Mouse (Mus musculus): Measurements from ENCODE around the gene Cemip2. TPM values are rescaled to one million over a fixed set of nuclear protein-coding genes. Genes with fewer than 3 reads are reported as not detected.

Gene Cemip2
- polyA plus RNA-seq, 1 experiment from 2014 or later = 28.8 TPM

DNA sequence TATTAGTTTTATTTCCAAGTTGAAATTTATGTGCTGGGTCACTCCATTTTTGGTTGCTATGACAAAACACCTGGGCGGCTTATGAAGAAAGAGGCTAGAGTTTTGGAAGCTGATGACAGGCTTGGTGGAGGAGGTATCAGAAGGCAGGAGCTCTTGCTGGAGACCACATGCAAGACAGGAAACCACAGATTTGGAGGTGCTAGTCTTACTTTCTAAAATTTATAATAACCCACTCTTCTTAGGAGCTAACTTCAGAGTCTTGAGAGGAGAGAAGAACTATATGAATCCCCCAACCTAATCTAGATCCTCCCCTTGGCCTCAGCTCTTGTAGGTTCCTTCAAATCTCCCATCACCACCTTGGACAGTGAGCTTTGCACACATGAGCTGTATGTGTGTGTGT is 6.6 kb upstream of the Cemip2 start:
- no peak overlapping the region for H3K27ac ChIP-seq (ENCODE audit: low read length)
- WGBS = 95% methylated on average over 1 of the region's 1 CpGs
- H3K27me3 ChIP-seq (ENCODE audit: control insufficient read depth, insufficient read depth, low read depth, low read length) = no peaks in the 10 kb centered on the region
- no peaks in the 10 kb centered on the region for H3K4me1 ChIP-seq (ENCODE audit: control insufficient read depth, insufficient read depth, low read length)
- no peaks in the 10 kb centered on the region for H3K36me3 ChIP-seq (ENCODE audit: control insufficient read depth, insufficient read depth, low read length)
- no peak overlapping the region for H3K4me2 ChIP-seq (ENCODE audit: low read length)
- no peaks in the 10 kb centered on the region for H3K9me3 ChIP-seq (replicated peaks; ENCODE audit: control insufficient read depth, low read length, poor library complexity, severe bottlenecking)
- ATAC-seq = no peak
- H3K9ac ChIP-seq (ENCODE audit: low read depth, low read length) = no peak overlapping the region
- no peak overlapping the region for H3K4me3 ChIP-seq (ENCODE audit: low read depth, low read length)

DNA sequence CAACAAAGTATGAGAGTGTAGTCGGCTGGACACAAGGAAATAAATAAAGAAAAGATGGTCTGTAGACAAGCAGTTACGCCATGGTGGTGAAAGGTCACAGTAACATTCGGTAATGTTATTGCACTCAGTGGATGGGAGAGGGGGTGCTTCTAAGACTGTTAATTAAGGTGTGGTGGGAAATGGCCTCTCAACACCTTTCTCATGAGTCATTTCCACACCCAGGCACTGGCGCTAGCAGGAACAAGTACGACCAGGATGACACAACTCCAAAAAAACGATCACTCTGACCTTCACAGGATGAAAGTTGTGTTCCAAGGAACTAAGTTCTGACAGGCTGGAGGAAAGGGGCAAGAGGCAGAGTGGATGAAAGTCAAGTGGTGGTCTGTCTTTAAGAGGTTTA is 4.5 kb upstream of the Cemip2 start:
- Histone ChIP-seq H3K27me3 (ENCODE audit: control insufficient read depth, insufficient read depth, low read depth, low read length) (no peaks in the 10 kb centered on the region), H3K4me1 (ENCODE audit: control insufficient read depth, insufficient read depth, low read length) (no peaks in the 10 kb centered on the region), H3K4me2 (ENCODE audit: low read length) (no peak overlapping the region), H3K27ac (ENCODE audit: low read length) (no peak overlapping the region), H3K4me3 (ENCODE audit: low read depth, low read length) (no peak overlapping the region), H3K9ac (ENCODE audit: low read depth, low read length) (no peak overlapping the region), H3K36me3 (ENCODE audit: control insufficient read depth, insufficient read depth, low read length) (no peaks in the 10 kb centered on the region), H3K9me3 (replicated peaks; ENCODE audit: control insufficient read depth, low read length, poor library complexity, severe bottlenecking) (no peaks in the 10 kb centered on the region)
- ATAC-seq = no peak
- WGBS = 82% methylated on average over 6 of the region's 6 CpGs

DNA sequence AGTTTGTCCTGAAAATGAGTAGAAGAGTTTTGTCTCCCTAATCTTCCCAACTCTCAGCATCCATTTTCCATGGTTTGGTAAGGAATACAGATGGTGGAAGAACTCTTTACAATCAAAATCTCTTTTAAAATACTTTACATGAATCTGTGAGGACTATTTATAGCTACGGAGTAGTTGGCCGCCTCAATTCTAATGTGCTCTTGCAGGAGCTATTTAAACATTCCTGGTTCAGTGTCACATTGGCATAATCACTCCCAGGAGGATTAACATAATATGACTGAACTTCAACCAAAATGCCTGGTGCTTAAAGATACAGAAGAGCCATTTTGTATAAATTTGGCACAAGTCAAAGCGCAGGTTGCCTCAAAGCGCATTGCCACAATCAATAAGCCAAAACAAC is 2.5 kb upstream of the Cemip2 start:
- Histone ChIP-seq H3K4me2 (ENCODE audit: low read length) (no peak overlapping the region), H3K36me3 (ENCODE audit: control insufficient read depth, insufficient read depth, low read length) (no peaks in the 10 kb centered on the region), H3K4me1 (ENCODE audit: control insufficient read depth, insufficient read depth, low read length) (peaks cover 13% of the 10 kb centered on the region), H3K4me3 (ENCODE audit: low read depth, low read length) (no peak overlapping the region), H3K9ac (ENCODE audit: low read depth, low read length) (no peak overlapping the region), H3K9me3 (replicated peaks; ENCODE audit: control insufficient read depth, low read length, poor library complexity, severe bottlenecking) (no peaks in the 10 kb centered on the region), H3K27me3 (ENCODE audit: control insufficient read depth, insufficient read depth, low read depth, low read length) (no peaks in the 10 kb centered on the region), H3K27ac (ENCODE audit: low read length) (no peak overlapping the region)
- 66% methylated on average over 4 of the region's 4 CpGs for WGBS
- no peak for ATAC-seq

DNA sequence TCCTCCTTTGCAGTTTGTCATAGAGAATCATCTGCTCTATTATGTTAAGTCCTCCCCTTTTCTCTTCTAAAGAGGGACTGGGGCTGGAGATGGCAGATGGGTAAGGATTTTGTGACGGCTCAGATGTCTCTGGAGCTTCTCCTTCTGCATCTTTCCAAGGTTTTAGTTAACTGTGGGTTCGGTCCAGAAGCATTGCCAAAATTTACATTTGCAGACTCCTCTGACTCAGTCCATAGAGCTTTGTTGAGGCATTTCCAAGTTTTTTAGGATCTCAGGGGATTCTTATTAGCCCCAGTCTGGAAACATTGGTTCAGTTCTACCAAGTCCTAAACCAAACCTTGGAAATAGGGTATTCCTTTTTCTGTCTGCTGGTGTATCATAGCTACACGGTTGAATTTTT is 1.5 kb upstream of the Cemip2 start:
- Histone ChIP-seq H3K4me2 (ENCODE audit: low read length) (no peak overlapping the region), H3K27ac (ENCODE audit: low read length) (no peak overlapping the region), H3K4me3 (ENCODE audit: low read depth, low read length) (no peak overlapping the region), H3K36me3 (ENCODE audit: control insufficient read depth, insufficient read depth, low read length) (no peaks in the 10 kb centered on the region), H3K9me3 (replicated peaks; ENCODE audit: control insufficient read depth, low read length, poor library complexity, severe bottlenecking) (no peaks in the 10 kb centered on the region), H3K4me1 (ENCODE audit: control insufficient read depth, insufficient read depth, low read length) (peaks cover 23% of the 10 kb centered on the region), H3K9ac (ENCODE audit: low read depth, low read length) (no peak overlapping the region), H3K27me3 (ENCODE audit: control insufficient read depth, insufficient read depth, low read depth, low read length) (no peaks in the 10 kb centered on the region)
- no peak for ATAC-seq
- WGBS = 80% methylated on average over 3 of the region's 3 CpGs

DNA sequence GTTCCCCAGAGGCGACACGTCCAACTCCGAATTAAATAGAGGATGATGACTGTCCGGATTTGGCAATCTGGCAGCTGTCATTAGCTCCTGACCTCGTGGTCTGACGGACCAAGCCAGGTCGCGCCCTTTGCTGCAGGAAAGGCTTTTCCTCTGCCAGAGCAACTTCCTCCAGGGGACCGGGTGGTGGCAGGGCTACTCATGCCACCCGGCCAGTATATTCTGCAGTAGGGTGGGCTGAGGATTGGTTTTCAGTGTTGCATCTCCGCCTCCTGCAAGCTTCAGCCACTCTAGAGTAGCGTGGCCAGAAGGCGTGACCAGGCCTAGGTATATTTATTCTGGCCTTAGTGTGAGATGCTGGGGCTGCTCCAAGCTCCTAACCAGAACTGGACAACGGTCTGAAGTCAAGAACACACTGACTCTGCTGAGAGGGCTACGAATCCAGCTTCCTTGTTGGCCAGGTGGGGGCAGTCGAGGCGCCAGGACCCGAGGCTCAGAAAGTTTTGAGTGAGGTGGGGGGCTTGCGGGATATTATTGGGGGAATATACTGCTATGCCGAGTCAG is 891 bp upstream of the Cemip2 start:
- no peak overlapping the region for H3K27ac ChIP-seq (ENCODE audit: low read length)
- H3K27me3 ChIP-seq (ENCODE audit: control insufficient read depth, insufficient read depth, low read depth, low read length) = no peaks in the 10 kb centered on the region
- H3K4me1 ChIP-seq (ENCODE audit: control insufficient read depth, insufficient read depth, low read length) = peaks cover 29% of the 10 kb centered on the region
- no peak overlapping the region for H3K9ac ChIP-seq (ENCODE audit: low read depth, low read length)
- H3K9me3 ChIP-seq (replicated peaks; ENCODE audit: control insufficient read depth, low read length, poor library complexity, severe bottlenecking) = no peaks in the 10 kb centered on the region
- ATAC-seq = peak; percentile 1; the same call in 1 of the 2 replicates
- 31% methylated on average over 20 of the region's 20 CpGs for WGBS
- H3K4me3 ChIP-seq (ENCODE audit: low read depth, low read length) = no peak overlapping the region
- no peaks in the 10 kb centered on the region for H3K36me3 ChIP-seq (ENCODE audit: control insufficient read depth, insufficient read depth, low read length)
- H3K4me2 ChIP-seq (ENCODE audit: low read length) = peak overlapping the region; percentile 96

DNA sequence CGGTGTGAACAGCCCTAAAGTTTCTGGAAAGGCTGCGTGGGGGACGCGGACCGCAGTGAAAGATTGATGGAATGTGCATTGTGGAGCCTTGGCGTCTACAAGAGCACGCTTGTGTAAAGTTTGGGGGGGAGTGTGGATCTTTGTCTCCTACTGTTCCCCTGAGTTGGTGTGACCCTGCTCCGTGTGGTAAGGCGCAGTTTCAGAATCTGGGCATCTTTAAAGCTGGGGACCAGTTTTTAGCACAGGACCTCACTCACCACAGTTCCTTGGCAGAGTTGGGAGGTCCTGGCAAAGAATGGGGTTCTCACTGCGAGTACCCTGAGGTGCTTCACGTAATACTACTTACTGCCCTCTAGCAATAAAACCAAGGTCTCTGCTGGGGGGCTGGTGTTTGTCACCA is 964 bp downstream of the Cemip2 start:
- H3K4me1 ChIP-seq (ENCODE audit: control insufficient read depth, insufficient read depth, low read length) = peaks cover 44% of the 10 kb centered on the region
- no peaks in the 10 kb centered on the region for H3K27me3 ChIP-seq (ENCODE audit: control insufficient read depth, insufficient read depth, low read depth, low read length)
- under 1% methylated on average over 11 of the region's 11 CpGs for WGBS
- no peaks in the 10 kb centered on the region for H3K9me3 ChIP-seq (replicated peaks; ENCODE audit: control insufficient read depth, low read length, poor library complexity, severe bottlenecking)
- peak overlapping the region; percentile 78 for H3K9ac ChIP-seq (ENCODE audit: low read depth, low read length)
- H3K4me2 ChIP-seq (ENCODE audit: low read length) = peak overlapping the region; percentile 96
- peak overlapping the region; percentile 91 for H3K4me3 ChIP-seq (ENCODE audit: low read depth, low read length)
- no peak for ATAC-seq
- H3K36me3 ChIP-seq (ENCODE audit: control insufficient read depth, insufficient read depth, low read length) = no peaks in the 10 kb centered on the region
- peak overlapping the region; percentile 96 for H3K27ac ChIP-seq (ENCODE audit: low read length)

DNA sequence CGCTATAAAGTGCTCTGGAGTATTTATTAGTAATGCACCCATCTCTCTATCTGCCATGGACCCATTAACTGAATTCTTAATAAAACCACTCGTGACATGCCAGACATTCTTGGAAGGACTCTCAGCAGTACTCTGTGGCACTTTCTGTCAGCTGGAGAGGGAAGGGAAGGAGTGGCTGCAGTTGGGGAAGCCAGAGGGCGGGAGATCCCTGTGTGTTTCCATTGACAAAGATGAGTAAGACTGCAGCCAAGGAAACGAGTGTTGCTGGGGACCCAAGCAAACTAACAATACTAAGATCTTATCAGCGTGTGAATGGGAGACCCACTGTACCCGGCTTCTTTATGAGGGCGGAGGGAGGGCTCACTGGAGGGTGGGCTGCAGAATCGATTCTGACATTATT is 2.5 kb downstream of the Cemip2 start:
- peaks cover 57% of the 10 kb centered on the region for H3K4me1 ChIP-seq (ENCODE audit: control insufficient read depth, insufficient read depth, low read length)
- no peaks in the 10 kb centered on the region for H3K9me3 ChIP-seq (replicated peaks; ENCODE audit: control insufficient read depth, low read length, poor library complexity, severe bottlenecking)
- WGBS = 8% methylated on average over 8 of the region's 8 CpGs
- peak overlapping the region; percentile 91 for H3K4me3 ChIP-seq (ENCODE audit: low read depth, low read length)
- H3K27me3 ChIP-seq (ENCODE audit: control insufficient read depth, insufficient read depth, low read depth, low read length) = no peaks in the 10 kb centered on the region
- peak overlapping the region; percentile 69 for H3K27ac ChIP-seq (ENCODE audit: low read length)
- no peaks in the 10 kb centered on the region for H3K36me3 ChIP-seq (ENCODE audit: control insufficient read depth, insufficient read depth, low read length)
- H3K4me2 ChIP-seq (ENCODE audit: low read length) = peak overlapping the region; percentile 96
- ATAC-seq = no peak
- H3K9ac ChIP-seq (ENCODE audit: low read depth, low read length) = peak overlapping the region; percentile 78

DNA sequence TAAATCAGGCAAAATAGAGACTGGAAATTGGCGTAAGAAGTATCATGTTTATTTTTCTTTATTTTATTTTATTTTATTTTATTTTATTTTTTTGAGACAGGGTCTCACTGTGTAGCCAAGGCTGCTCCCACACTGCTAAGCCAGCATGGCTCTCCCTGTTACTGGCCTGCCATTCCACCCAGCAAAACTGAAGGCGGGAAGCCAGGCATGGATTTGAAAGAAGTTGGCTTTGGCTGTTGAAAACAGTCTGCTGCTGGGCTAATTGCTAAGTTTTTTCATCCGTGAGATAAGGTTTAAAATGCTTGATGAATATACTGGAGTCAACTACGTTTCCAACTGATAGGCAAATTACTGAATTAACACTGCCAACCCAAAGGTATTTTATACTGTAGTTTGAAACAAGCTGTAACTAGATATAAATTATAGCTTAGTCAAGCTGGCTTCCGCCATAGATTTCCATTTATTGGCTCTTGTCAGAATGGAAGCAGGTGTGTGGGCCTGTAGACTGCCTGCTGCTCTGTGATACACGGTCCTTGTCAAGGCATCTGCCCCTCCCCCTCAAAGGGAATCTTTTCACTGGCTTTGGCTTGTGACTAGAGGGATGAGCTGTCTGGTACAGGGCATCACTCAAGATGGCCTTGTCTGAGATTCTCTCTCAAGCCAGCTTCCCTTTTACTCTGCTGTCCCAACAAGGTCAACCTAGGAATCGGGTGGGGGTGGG is 3.1 kb downstream of the Cemip2 start:
- Histone ChIP-seq H3K4me2 (ENCODE audit: low read length) (peak overlapping the region; percentile 96), H3K27me3 (ENCODE audit: control insufficient read depth, insufficient read depth, low read depth, low read length) (no peaks in the 10 kb centered on the region), H3K4me1 (ENCODE audit: control insufficient read depth, insufficient read depth, low read length) (peaks cover 61% of the 10 kb centered on the region), H3K4me3 (ENCODE audit: low read depth, low read length) (peak overlapping the region; percentile 91), H3K9ac (ENCODE audit: low read depth, low read length) (peak overlapping the region; percentile 78), H3K9me3 (replicated peaks; ENCODE audit: control insufficient read depth, low read length, poor library complexity, severe bottlenecking) (no peaks in the 10 kb centered on the region), H3K27ac (ENCODE audit: low read length) (peak overlapping the region; percentile 69), H3K36me3 (ENCODE audit: control insufficient read depth, insufficient read depth, low read length) (no peaks in the 10 kb centered on the region)
- 26% methylated on average over 7 of the region's 7 CpGs for WGBS
- no peak for ATAC-seq

DNA sequence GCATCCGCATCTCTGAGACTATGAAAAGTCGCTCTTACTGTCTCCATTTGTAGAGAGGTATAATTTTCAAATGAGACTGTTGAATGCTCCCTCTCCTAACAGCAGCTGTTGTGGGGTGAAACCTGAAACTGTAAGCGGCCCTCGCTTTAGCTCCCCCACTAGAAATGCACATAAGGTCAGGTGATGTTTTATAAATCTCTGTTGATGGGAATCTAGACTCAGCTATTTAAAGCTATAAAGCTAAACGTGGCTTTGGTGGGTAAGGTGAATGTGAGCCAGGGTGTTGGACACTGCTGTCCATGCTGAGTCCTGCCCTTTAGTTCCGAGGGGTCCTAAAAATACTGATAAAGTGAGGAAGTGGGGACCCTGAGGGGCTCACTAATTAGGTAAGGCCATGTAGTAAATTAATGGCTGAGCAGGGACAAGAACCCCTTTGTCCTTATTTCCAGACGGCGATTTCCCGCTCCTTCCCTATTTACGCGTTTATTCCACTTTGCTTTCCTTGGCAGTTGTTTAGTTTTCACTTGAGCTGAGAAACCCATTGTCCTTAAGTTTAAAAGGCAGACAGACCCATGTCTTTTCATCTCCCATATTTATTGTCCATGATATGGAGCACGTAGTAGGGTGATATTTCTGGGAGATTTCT is 3.8 kb downstream of the Cemip2 start:
- H3K27ac ChIP-seq (ENCODE audit: low read length) = peak overlapping the region; percentile 69
- no peaks in the 10 kb centered on the region for H3K36me3 ChIP-seq (ENCODE audit: control insufficient read depth, insufficient read depth, low read length)
- H3K27me3 ChIP-seq (ENCODE audit: control insufficient read depth, insufficient read depth, low read depth, low read length) = no peaks in the 10 kb centered on the region
- 29% methylated on average over 12 of the region's 12 CpGs for WGBS
- peak overlapping the region; percentile 91 for H3K4me3 ChIP-seq (ENCODE audit: low read depth, low read length)
- H3K9me3 ChIP-seq (replicated peaks; ENCODE audit: control insufficient read depth, low read length, poor library complexity, severe bottlenecking) = no peaks in the 10 kb centered on the region
- peaks cover 65% of the 10 kb centered on the region for H3K4me1 ChIP-seq (ENCODE audit: control insufficient read depth, insufficient read depth, low read length)
- no peak for ATAC-seq
- peak overlapping the region; percentile 96 for H3K4me2 ChIP-seq (ENCODE audit: low read length)
- peak overlapping the region; percentile 40; the same call in 1 of the 2 replicates for H3K9ac ChIP-seq (ENCODE audit: low read depth, low read length)
